Mouse (Mus musculus) left cerebral cortex, postnatal 36 days (tissue): ENCODE data around the gene Ndst2. TPM values are rescaled to one million over a fixed set of nuclear protein-coding genes. Genes with fewer than 3 reads are reported as not detected.
A peak's percentile ranks its signal among the peaks of the same experiment; 100 is the strongest.

Experiments
- DNase-seq, 2 experiments: peaks; one replicate each; pipeline ENCODE4 v3.0.0; 2021 to 2022; ENCODE audit warnings: low spot score in 2 of 2, mixed read lengths in 1 of 2
- intact Hi-C: fragments of 180-260 bp; cut with DNase I; formaldehyde crosslinking; loops from one replicate; pipeline ENCODE4 v1.15.1; 2025
- total RNA-seq, 2 experiments: library from RNA; stranded (reverse); gene quantifications; 2 replicates each; pipeline ENCODE4 v1.2.3; 2021

The Ndst2 gene
- 10 to 100 TPM; 17.4 to 20.5 TPM for total RNA-seq

DNA sequence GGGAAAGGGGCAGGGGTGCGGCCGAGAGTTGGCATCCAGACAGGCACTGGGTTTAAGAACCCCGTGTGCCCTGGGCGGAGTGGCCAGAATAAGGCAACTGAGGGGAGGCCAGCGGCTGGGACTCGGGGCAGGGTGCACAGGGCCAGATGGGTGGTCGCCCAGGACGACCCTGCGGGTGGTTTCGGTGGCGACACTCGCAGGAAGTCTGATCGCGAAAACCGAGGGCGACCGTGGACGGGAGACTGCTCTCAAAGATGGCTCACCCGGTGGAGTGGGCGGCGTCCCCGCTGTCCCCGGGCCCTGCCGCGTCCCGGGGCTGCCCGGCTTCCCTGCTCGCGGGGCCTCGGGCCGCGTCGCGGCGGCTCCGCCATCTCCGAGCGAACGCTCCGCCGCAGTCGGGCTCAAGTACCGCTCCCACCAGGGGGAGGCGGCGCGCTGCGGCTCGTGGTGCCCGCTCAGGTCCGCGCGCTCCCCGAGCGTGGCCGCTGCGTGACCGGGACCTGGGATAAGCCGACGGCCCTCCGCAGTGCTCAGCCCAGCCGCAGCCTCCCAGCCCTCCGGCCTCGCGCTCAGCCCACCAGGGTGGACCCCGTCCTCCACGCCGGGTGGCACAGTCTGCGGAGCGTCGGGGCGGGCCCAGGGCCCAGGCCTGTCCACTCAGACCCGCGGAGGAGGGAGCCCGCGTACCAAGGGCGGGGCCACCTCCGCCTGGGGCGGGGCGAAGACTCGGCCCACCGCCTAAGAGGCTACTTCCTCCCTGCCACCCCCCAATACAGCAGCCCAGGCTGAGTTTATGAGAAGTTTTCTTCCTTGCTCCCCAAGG is at the start of gene Ndst2:
Ndst2 (minus strand) TSS at position 611 of the 823 bp plus-strand sequence.
- intact Hi-C loops = loop anchor here (5.0 kb wide), 1 partner anchor 58 kb away; the partner anchor contains the start of gene Camk2g
- DNase-seq = peak; percentile 84 to 88

DNA sequence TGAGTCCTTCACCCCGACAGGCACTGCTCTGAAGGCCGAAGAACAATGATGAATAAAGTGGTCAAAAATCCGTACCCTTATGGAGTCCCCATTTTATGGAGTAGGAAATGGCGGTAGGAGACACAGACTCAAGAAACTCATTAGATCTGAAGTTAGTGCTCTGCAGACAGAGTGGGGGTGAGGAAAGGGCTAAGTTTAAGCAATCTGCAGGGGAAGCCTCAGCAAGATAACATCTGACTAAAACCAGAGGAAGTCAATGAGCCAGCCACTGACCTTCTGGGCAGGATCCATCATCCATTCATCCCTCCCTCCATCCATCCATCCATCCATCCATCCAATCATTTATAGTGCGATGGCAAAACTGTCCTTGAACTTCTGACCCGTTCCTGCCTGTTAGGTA is 49.2 kb upstream of the Ndst2 start:
- intact Hi-C loops = no loop called here

DNA sequence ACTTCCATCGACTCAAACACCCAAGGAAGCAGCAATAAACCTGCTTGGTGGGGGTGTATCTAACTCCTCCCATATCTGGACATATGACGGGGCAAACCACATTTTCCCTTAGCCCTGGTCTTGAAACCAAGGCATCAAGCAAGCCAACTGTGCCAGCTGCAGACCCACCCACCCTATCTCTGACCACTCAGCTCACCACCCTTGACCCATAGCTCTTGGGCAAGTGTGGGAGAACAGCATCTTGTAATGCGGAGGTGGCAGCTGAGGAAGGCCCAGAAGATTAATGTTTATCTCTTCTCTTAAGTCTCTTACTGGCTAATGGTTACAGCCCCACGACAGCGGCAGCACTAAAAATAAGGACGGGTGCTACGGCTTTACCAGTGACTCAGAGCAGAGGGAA is 48.5 kb upstream of the Ndst2 start:
- intact Hi-C loops = no loop called here

More for the DNA sequence above, 49.2 kb upstream of the Ndst2 start:
- no peak for DNase-seq

DNA sequence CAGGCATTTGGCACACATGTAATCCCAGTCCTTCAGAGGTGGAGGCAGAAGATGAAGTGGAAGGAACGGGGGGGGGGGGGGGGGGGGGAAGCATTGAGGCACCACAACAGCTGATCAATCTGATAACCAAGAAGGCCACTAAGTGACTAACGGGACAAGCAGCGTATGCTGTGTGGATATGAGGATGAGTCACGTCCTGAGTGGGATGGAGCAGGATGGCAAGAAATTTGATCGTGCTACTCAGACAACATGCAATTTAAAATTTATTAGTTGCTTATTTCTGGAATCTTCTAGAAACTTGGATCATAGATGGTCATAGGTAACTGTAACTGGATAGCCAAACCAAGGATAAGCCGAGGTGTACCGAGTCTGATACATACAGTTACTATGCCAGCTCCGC is 45.9 kb upstream of the Ndst2 start:
- DNase-seq = no peak

More for the DNA sequence above, 48.5 kb upstream of the Ndst2 start:
- DNase-seq = no peak

DNA sequence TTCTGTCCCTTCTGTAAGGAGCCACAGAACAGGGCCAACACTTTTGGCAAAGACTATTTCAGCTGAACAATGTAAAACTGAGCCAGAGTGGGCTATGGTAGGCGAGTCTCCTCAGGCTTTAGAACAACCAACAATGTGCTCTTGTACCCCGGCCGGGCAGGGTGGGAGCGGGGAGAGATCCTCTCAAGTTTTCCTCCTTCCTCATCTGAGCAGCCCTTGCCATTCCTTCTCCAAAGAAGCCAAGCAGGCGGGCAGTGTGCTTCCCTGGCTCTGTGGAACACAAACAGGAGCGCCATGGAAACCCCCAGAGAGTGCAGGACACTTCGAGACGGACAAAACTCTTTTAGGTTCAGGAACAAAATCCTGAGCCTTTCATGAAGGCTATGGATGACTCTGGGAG is 44.1 kb upstream of the Ndst2 start:
- no peak for DNase-seq
- intact Hi-C loops = no loop called here

More for the DNA sequence above, 45.9 kb upstream of the Ndst2 start:
- intact Hi-C loops = no loop called here

DNA sequence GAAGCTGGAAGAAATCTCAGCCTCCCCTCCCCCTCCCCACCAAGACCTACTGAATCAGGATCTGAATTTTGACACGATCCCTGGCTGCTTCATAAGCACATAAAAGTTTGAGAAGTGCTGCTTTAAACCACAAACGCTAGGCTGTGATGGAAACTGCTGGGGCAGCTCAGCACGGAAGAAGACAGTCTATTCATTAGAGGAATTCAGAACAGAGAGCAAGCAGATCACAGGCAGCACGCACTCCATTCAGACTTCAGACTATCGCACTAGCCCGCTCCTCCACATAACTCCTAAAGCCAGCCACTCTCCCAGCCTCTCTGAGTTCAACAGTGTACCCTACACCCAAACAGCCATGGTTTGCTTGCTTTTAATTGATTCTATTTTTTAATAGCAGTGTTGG is 41.3 kb upstream of the Ndst2 start:
- no peak for DNase-seq
- intact Hi-C loops = no loop called here

DNA sequence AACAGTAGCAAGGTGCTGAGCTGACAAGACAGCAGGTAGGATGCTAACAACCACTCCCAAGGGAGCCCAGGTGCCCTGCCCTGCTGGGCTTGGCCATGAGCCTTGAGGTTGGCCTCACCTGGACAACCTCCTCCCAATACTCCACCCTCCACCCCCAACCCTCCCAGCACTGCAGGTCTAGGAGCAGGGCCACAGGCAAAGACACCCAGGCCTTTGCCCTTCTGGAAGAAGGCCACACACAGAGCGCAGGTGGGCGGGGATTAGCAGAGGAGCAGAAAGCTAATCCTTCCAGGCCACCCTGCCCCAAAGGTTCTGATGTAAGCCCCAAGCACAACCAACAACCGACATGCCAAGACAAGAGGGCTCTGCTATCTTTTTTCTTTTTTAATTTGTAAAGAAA is 39.0 kb upstream of the Ndst2 start:
- intact Hi-C loops = no loop called here
- DNase-seq = no peak

DNA sequence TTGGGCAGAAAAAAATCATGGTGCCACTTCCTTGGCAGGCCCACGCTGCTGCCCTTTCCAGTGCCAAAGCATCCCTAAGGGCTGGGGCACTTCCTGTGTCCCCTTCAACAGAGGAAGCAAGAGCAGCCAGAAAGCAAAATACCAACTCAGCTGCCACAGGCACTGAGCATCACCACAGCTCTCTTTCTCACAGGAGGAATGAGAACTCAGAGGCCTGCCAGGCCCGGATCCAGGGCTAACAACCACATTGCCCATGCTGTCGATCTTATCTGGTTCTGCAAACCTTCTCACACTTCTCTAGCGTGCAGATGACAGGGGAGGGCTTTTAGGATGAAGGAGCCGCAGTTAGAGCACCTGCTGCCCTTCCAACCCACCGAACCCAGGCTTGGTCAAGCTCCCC is 38.4 kb upstream of the Ndst2 start:
- no peak for DNase-seq
- intact Hi-C loops = no loop called here

DNA sequence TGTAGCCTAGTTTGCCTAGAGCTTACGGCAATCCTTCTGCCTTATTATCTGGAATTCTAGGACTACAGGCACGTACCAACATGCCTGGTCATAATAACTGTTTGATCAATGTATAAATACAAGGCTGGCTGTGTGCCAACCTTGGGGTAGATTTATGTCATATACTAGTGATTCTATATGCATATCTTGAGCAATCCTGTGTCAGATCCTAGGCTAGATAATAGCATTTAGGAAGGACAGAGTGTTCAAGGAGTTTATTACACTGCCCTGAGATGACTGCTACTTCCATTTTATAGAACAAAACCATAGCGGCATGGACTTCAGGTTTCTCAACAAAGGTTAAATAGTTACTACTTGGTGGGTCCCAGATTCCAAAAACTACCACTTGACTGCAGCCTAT is 37.6 kb upstream of the Ndst2 start:
- no peak for DNase-seq
- intact Hi-C loops = no loop called here

DNA sequence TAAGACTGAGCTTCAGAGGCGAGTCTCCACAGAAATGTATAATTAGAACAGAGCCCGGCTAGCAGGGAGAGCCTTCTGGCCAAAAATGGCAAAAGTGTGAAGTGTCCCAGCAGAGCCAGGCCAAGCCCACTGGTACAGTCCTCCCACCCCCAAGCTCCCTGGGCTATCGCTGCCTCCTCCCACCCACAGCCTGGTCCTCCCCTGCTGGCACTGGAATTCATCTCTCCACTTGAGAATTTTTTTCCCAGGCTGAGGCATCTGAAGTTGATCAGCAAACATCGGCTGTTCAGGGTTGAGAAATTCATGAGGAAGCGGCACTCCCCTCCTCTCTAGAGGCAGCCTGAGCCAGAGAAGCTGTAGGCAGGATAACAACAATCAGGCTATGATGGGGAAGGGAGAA is 34.2 kb upstream of the Ndst2 start:
- intact Hi-C loops = loop anchor here (10.0 kb wide), 1 partner anchor 246 kb away; no protein-coding TSS in a partner anchor
- peak in 1 of 2 experiments; percentile 43 for DNase-seq

DNA sequence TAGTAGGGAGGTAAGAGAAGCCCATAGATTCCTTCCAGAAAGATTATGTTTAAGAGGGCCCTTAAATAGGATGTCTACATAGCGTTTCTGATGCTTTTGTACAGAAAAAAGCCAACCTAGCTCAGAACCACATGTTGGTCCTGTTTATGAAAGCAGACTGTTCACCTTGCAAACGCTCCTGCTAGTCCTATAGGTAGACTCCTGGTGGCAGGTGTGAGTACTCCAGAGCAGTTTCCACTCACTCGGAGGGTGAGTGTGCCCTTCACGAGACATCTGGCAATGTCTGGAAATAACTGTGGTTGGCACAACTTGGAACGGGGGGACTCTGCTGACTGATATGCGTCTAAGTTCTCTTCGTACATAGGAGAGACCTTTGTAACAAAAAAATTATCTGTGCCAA is 33.6 kb upstream of the Ndst2 start:
- intact Hi-C loops = loop anchor here (2.0 to 10.0 kb wide), 2 partner anchors 25 to 247 kb away; no protein-coding TSS in a partner anchor
- no peak for DNase-seq

DNA sequence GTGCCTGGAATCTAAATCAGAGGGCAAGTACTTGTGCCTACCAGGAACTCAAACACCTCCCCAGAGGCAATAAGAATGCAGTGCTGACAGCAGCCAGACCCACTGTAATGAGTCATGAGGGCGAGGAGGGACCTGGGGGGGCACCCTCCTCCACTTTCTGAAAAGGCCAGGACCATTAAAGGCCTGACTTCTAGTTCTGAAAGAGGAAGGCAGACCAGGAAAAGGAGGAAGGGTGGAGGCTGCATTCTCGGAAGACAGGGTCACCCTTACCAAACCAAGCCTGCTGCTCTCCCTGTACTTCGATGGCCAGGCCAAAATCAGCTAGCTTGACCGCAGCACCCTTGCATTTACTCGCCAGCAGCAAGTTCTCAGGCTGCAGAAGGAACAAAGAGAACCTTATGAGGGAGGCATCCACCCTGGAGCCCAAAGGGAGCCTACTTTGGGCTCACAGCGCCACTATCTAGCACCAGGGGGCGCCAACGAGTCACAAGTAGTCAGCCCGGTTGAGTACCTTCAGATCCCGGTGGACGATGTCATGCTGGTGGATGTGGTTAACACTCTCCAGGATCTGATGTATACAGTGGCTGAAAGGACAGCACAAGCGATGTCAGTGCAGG is 31.4 kb upstream of the Ndst2 start:
- intact Hi-C loops = loop anchor here (1.0 to 10.0 kb wide), 3 partner anchors 27 to 249 kb away; no protein-coding TSS in a partner anchor

DNA sequence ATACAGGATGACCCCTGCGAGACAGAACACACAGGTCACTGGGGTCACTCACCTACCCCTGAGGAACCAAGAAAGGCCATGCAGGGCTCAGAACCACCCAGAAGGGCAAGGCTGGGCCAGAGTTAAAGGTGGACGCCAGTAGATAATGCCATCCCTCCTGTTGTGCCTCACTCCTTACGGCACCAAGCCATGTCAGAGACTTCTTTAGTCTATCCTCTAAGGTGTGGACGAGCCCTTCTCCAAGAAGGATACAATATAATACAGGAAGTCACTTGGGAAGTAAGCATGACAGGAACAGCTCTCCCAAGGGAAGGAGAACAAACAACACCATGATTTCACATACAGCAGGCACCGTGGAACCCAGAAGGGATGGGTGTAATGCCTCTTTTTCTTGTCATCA is 30.6 kb upstream of the Ndst2 start:
- intact Hi-C loops = loop anchor here (10.0 kb wide), 1 partner anchor 250 kb away; no protein-coding TSS in a partner anchor
- no peak for DNase-seq

More for the DNA sequence above, 31.4 kb upstream of the Ndst2 start:
- peak; percentile 81 to 85 for DNase-seq

DNA sequence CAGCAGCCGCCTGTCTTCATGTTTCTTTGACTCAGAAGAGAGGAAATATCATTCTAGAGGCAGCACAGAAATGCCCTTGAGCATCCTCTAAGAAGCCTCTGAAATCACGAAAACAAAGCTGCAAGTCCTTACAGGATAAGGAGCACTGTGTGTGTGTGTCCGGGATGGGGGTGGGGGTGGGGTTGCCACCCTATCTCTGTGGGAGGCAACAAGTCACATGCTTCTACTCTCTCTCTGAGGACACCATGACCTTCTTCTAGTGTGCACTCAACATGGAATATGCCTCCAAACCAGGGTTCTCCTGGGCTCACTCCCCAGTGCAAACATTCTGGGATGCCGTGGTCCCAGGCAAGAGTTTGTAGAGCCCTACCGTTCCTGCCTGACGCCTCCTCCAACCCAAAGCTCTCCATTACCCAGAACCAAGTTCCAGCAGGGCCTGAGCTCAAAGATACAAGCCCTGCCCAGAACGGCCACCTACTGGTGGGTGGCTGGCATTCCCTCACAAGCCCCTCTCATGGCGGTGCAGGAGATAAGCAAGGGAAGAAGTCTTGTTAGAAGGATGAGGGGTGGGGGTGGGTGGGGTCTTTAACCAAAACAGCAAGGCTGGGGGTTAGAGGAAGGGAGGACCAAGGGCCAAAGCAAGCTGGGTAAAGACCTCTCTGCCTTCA is 24.5 kb upstream of the Ndst2 start:
- intact Hi-C loops = loop anchor here (5.0 kb wide), 1 partner anchor 108 kb away; no protein-coding TSS in a partner anchor
- no peak for DNase-seq

DNA sequence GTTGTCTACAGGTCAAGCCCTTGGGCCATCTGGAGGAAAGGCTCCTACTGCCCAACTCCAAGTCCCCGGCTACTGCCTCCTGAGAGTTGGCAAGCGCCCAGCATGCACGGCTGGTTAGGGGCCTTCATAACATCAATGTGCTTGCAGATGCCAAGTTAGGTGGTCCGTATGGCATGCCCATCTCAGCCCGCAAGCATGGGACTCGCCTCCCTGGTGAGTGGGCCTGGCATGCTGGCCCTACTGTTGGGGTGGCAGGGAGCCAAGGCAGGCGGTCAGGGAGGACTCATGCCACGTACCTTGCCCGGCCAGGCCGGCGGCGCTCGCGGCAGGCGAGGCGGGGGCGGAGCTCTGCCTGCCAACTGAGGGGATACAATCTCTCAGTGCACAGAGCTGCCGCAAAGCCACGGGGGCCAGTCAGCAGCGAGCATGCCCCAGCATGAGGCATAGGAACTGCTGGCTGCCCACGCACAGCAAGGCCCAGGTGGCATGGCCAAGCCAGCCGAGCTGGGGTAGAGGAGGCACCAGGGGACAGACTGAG is 23.1 kb upstream of the Ndst2 start:
- intact Hi-C loops = loop anchor here (5.0 kb wide), 1 partner anchor 110 kb away; no protein-coding TSS in a partner anchor
- no peak for DNase-seq

DNA sequence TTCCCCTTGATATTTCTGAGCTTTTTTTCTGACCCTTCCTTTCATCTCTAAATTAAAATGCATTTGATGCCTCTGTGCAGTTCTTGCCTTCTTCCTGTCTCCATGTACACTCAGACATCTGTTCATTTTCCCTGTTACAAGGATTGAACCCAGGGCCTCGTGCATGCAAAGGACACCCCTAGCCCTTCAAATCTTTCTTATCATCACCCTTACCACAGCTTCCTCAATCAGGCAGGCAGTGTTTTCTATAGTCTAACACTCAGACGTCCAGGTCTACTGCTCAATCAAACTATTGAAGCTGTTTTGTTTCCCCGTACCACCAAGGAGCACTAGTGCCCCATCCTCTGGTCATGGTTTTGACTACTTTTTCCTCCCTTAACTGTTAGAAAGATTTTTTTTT is 19.4 kb upstream of the Ndst2 start:
- intact Hi-C loops = no loop called here

DNA sequence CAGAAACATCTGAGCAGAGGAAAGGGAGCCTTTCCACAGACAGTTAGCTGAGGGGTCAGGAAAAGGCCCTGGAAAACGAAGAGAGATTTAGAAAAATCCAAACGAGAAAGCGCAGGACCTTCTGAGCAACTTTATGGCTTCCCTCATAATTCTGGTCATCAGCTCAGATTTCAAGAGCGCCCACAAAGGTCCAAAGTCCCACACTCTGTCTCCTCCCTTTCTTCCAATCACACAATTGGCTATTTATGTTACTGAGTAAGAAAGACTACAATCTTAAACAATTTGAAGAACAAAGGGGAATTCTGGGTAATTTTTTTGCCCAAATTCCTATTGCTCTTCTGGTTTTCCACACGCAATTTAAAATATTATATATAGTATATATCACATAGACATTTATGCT is 16.1 kb upstream of the Ndst2 start:
- no peak for DNase-seq
- intact Hi-C loops = no loop called here

More for the DNA sequence above, 19.4 kb upstream of the Ndst2 start:
- no peak for DNase-seq

DNA sequence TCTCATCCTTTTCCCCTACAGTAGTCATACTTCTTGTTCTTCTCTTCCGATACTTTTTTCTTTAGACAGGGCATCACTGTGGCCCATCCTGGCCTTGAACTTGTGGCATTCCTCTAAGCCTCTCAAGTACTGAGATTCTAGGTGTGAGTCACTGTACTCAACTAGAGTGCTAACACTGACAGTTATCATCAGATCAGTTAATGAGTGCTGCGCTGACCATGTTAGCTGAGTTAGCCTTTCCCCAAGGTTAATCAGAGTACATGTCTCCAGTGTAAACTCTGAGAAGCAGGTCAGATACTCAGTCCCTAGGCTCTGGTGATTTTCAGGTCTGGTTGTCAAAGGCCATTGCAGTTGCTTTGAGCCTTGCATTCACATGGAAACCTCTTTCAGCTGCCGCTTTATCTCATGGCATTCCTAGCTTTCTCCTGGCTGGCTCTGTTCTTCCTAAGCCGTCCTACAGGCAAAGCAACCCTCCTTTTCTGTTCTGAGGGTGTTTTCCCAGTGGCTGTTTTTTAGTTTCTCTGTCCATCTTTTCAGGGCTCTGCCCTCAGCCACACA is 15.2 kb upstream of the Ndst2 start:
- no peak for DNase-seq
- intact Hi-C loops = no loop called here

DNA sequence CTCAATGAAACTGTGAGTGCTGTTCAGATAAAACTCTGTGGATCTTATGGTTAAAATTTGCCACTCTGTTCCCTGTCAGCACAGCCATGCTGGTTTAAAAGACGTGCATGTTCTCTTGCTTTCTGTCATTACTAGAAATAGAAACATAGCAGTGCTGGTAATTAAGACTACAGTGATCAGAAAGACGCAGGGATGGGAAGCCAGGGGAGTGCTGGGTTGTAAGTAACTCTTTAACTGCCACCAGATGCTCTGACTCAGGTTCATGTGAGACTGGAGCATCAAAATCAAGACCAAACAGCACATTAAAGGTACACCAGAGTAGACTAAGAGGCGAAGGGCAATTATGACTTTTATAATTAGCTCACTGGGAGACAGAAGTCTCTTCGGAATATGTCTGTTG is 14.0 kb upstream of the Ndst2 start:
- DNase-seq = no peak
- intact Hi-C loops = no loop called here

DNA sequence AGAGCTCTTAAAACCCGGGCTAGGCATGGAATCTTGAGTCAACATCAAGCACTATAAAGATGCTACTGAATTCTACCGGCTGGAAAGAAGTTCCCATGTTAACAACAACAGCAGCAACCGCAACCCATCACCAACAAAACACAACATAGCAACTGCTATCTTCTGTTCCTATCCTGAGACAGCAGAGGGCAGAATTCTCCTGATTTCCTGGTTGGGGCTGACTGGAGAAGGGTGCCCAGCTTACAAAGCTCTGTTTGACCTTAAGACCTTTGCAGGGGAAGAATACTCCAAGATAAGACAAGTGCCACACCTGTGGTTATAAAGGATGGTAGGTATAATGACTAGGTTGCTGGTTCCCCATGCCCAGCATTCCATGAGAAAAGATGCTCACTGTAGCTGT is 12.6 kb upstream of the Ndst2 start:
- DNase-seq = no peak
- intact Hi-C loops = no loop called here
